Mouse (Mus musculus) megakaryocyte, embryonic 14.5 days (primary cell): Measurements from ENCODE around the gene Robo3. TPM values are rescaled to one million over a fixed set of nuclear protein-coding genes. Genes with fewer than 3 reads are reported as not detected.

ENCODE experiments used
- H3K27me3 ChIP-seq: replicated peaks from 2 replicates; pipeline ENCODE3; 2012; ENCODE audit warnings: inconsistent platforms
- H3K36me3 ChIP-seq: replicated peaks from 2 replicates; pipeline ENCODE3; 2012; ENCODE audit warnings: low read length, inconsistent platforms, mixed read lengths
- H3K4me1 ChIP-seq: 2 replicates; pipeline ENCODE4 v1.6.1; 2012; ENCODE audit warnings: inconsistent platforms
- H3K4me3 ChIP-seq: replicated peaks from 2 replicates; pipeline ENCODE3; 2012; ENCODE audit warnings: moderate library complexity, mild to moderate bottlenecking, inconsistent platforms
- H3K9me3 ChIP-seq: 2 replicates; pipeline ENCODE4 v1.6.1; 2012; ENCODE audit warnings: inconsistent platforms
- FLI1 ChIP-seq: IDR thresholded peaks from 2 replicates; pipeline ENCODE4 v1.6.1; 2012; ENCODE audit warnings: low read length, inconsistent platforms, mixed read lengths
- GATA1 ChIP-seq: IDR thresholded peaks from 3 replicates; pipeline ENCODE4 v1.6.1; 2012; ENCODE audit warnings: mixed read lengths, low read length, inconsistent platforms, borderline replicate concordance
- polyA plus RNA-seq: library from polyadenylated mRNA; stranded (reverse); fragments of >175 nt; gene quantifications from 2 replicates; pipeline ENCODE4 v1.2.3, GENCODE M21; 2012; ENCODE audit warnings: low replicate concordance; ENCODE audit not compliant: insufficient read depth

The Robo3 gene
- polyA plus RNA-seq, 1 experiment: 433 TPM

DNA sequence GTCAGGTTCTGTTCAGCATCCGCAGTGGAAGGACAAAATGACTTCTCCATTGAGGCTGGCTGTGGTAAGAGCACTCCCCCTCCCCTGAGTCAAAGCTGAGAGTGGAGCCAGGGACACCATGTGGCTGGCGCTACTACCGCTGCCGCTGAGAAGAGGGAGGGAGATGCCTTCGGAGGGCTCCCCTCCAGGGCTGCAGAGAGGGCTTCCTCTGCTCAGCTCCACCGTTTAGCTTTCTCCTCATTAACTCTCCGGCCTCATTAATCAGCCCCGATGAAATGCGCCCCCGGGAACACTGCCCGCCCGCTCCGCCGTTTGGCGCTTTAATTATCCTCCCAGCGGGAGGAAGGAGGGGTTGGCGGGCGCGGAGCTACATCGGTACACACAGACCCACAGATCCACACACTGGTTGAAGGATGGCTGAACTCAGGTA, 23.4 kb upstream of the Robo3 start:
- H3K27me3 ChIP-seq: peaks cover 77% of the 10 kb centered on the region
- no peak for TF ChIP-seq FLI1
- no peak for TF ChIP-seq GATA1
- H3K9me3 ChIP-seq: no peaks in the 10 kb centered on the region
- H3K4me3 ChIP-seq: peak overlapping the region; percentile 85
- peaks cover 20% of the 10 kb centered on the region for H3K36me3 ChIP-seq
- H3K4me1 ChIP-seq: peaks cover 71% of the 10 kb centered on the region

GRCm38 (mm10) chr9:37455868-37456267, 22.8 kb upstream of the Robo3 start:
- H3K4me1 ChIP-seq: peaks cover 69% of the 10 kb centered on the region
- TF ChIP-seq GATA1 (no peak), FLI1 (no peak)
- H3K9me3 ChIP-seq: no peaks in the 10 kb centered on the region
- H3K36me3 ChIP-seq: peaks cover 21% of the 10 kb centered on the region
- H3K4me3 ChIP-seq: peak overlapping the region; percentile 13
- H3K27me3 ChIP-seq: peaks cover 72% of the 10 kb centered on the region

- TF ChIP-seq FLI1 (no peak), GATA1 (no peak)
- peaks cover 66% of the 10 kb centered on the region for H3K4me1 ChIP-seq
- H3K27me3 ChIP-seq: peaks cover 64% of the 10 kb centered on the region
- no peaks in the 10 kb centered on the region for H3K9me3 ChIP-seq
- H3K4me3 ChIP-seq: no peak overlapping the region
- H3K36me3 ChIP-seq: peaks cover 23% of the 10 kb centered on the region
These were observed 21.9 kb upstream of the Robo3 start for GRCm38 (mm10) chr9:37454991-37455390.

DNA sequence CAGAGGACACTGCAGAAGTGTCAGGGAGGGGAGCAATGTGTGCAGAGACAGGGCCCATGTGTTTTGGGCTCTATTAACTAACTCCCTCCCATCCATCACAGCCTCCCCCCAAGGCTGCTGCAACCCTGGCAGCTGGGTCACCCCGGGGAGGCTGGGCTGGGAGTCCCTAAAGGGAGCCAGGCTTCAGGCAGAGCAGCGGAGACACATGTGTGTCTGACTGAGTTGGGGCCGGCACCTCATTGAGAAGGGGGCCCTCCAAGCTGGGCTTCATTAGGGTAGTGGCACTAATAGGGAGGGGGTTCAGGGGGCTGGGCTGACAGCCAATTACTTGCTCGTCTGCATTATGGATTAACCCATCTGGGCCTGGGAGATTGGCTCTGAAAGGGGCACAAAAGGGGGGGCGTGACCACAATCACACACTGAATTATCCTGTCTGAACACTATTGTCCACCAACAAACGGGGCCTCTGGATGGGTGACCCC, 21.0 kb upstream of the Robo3 start:
- Histone ChIP-seq H3K27me3 (peaks cover 56% of the 10 kb centered on the region), H3K4me1 (peaks cover 65% of the 10 kb centered on the region), H3K9me3 (no peaks in the 10 kb centered on the region), H3K36me3 (peaks cover 23% of the 10 kb centered on the region), H3K4me3 (no peak overlapping the region)
- TF ChIP-seq FLI1 (no peak), GATA1 (no peak)

DNA sequence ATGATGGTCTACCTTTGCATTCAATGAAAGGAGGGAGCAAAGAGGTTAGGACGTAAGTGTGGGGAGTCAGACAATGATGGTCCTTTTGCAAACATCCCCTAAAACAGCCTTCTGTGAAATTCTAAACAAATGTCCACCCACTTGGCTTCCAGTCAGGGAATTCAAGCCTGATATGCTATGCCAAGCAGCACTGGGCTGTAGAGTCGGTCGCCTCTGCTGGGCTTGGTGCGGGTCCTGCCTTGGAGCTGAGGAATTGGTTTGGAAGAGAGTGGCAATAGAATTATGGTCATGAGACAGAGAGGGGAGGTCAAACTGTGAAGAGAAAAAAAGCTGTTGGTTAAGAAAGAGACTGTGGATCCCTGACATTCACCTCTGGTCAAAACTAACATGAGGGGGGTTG, 20.3 kb upstream of the Robo3 start:
- no peak for TF ChIP-seq GATA1
- TF ChIP-seq FLI1: no peak
- Histone ChIP-seq H3K4me1 (peaks cover 65% of the 10 kb centered on the region), H3K4me3 (no peak overlapping the region), H3K36me3 (peaks cover 26% of the 10 kb centered on the region), H3K27me3 (peaks cover 50% of the 10 kb centered on the region), H3K9me3 (no peaks in the 10 kb centered on the region)

DNA sequence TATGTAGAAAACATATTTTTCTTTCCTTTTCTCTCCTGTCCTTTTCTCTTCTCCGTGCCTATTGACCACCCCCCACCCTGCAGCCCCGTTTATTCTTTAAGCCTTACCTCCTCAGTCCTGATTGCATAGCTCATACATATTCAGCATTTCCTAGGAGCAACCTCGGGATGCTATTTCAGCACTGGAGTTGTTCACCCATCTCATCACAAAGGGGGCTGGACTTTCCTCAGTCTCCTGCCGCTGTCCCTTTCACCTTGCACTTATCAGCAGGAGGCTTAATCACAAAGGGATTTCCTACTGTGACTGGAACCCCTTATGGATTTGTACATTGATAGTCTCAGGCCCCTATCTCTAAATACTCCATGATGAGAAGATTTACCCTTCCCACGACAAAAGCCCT, 19.4 kb upstream of the Robo3 start:
- Histone ChIP-seq H3K36me3 (peaks cover 28% of the 10 kb centered on the region), H3K4me1 (peaks cover 60% of the 10 kb centered on the region), H3K27me3 (peaks cover 45% of the 10 kb centered on the region), H3K9me3 (no peaks in the 10 kb centered on the region), H3K4me3 (no peak overlapping the region)
- TF ChIP-seq GATA1: no peak
- TF ChIP-seq FLI1: no peak

DNA sequence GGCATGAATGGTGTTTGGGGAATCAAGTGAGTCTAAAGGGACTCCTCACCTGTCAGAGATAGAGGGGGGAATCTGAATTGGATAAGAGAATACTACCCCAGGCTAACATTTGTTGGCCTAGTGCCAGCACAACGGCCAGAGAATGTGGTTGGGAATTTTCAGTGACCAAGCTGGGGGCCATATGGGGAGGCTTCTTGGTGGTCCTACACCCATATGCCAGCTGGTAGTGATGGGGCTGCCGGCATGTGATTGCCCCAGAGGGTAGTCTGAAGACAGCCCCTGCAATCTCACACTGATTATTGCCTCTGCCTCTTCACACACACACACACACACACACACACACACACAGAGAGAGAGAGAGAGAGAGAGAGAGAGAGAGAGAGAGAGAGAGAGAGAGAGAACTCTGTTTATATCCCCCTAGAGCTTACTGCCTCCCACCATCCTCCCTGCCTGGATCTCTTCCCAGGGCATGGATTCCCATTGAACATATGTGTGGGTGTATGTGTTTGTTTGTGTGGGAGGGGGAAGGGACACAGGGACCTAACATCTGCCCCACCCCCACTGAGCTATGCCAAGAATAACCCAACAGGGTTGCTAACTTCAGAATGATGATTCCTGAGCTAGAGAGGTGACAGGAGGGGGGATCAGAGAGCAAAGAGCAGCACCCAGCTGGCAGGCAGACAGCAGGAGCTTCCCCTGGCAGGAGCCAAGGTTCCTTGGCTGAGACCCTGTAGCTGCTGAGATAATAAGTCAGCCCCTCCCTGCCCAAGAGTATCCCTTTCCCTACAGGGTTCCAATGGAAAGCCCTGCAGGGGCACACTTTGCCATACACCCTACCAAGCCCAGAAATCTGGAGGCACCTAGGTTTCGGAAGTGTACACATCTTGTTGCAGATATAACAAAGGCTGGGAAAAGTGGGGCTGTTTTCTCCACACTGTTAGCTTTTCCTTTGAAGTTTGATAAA, 5.0 kb upstream of the Robo3 start:
- H3K36me3 ChIP-seq: peaks cover 8% of the 10 kb centered on the region
- no peaks in the 10 kb centered on the region for H3K9me3 ChIP-seq
- H3K4me3 ChIP-seq: peak overlapping the region; percentile 46
- H3K27me3 ChIP-seq: no peaks in the 10 kb centered on the region
- no peak for TF ChIP-seq FLI1
- no peak for TF ChIP-seq GATA1
- peaks cover 66% of the 10 kb centered on the region for H3K4me1 ChIP-seq

DNA sequence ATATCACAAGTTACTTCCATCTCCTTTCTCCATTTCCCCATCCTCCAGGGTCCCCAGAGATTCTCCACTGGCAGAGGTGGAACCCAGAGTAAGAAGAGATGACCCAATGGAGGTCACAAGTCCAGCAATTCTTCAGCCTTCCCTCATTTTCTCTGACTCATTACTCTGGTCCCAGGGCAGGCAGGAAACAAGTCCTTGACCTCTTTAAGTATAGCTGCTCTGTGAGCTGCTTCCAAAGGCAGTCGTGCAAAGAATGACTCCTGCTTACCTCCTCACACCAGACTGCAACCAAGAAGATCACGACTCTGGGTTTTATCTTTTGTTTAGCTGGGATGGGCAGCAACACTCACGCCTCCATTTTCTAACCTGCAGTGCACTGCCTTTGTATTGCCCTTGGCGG, 2.6 kb upstream of the Robo3 start:
- Histone ChIP-seq H3K27me3 (no peaks in the 10 kb centered on the region), H3K36me3 (peaks cover 7% of the 10 kb centered on the region), H3K4me1 (peaks cover 81% of the 10 kb centered on the region), H3K4me3 (peak overlapping the region; percentile 93), H3K9me3 (no peaks in the 10 kb centered on the region)
- TF ChIP-seq GATA1: no peak
- no peak for TF ChIP-seq FLI1

GRCm38 (mm10) chr9:37434932-37435331, 1.9 kb upstream of the Robo3 start:
- peak overlapping the region; percentile 93 for H3K4me3 ChIP-seq
- no peaks in the 10 kb centered on the region for H3K27me3 ChIP-seq
- no peak for TF ChIP-seq GATA1
- no peak for TF ChIP-seq FLI1
- peaks cover 6% of the 10 kb centered on the region for H3K36me3 ChIP-seq
- H3K4me1 ChIP-seq: peaks cover 82% of the 10 kb centered on the region
- no peaks in the 10 kb centered on the region for H3K9me3 ChIP-seq

DNA sequence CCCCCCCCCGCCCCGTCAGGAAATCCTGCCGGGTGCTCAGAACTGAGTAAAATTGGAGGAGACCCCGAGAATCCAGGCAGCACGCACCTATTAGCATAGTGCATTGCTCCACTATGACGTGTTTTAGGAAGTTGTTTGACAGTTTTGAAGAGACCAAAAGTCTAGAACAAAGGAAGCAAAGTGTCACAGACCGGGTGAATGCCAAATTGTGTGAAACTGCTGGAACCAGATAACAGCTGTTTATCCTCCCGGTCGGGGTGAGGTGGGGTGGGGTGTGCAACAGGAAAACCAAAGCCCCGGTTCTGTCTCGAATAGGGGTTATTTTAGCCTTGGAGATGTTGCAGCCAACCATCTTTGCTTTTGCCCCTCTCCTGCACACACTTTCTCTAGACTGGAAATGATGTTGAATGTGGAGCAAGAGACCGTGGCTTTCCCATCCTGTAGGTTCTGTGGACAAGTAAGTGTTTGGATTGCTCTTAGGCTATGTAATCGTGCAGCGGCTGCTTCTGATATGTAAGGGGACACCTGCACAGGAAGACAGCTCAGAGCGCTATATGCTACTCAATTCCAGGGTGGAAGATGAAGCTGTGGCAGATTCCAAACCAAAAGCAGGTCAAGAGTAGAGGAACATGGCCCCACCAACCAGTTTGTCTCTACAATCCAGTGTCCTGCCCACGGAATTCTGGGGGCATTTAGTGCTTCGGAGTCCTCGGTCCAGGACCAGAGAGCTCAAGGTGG, 946 bp upstream of the Robo3 start:
- no peaks in the 10 kb centered on the region for H3K27me3 ChIP-seq
- peaks cover 12% of the 10 kb centered on the region for H3K36me3 ChIP-seq
- peaks cover 84% of the 10 kb centered on the region for H3K4me1 ChIP-seq
- H3K9me3 ChIP-seq: no peaks in the 10 kb centered on the region
- TF ChIP-seq FLI1 (peak; percentile 45; the same call in 1 of the 2 replicates), GATA1 (peak; percentile 77; the same call in 1 of the 3 replicates)
- H3K4me3 ChIP-seq: peak overlapping the region; percentile 93
